Mouse (Mus musculus) lung, adult 2 months (tissue): ENCODE measurements at regions not wholly inside any gene's neighbourhood (a gene's known extent, or its start where the extent isn't known, plus 50 kb on each side); places are given as distances from the start of the nearest gene placed in this dataset.

Experiments used
- DNase-seq: peaks from one replicate; pipeline ENCODE4 v3.0.0; 2022
- H3K4me1 ChIP-seq: fragments of 200-500 bp; 2 replicates; pipeline ENCODE4 v1.6.1; 2011; ENCODE audit warnings: low read length; ENCODE audit not compliant: control insufficient read depth, insufficient read depth
- H3K4me3 ChIP-seq: fragments of 200-500 bp; replicated peaks from 2 replicates; pipeline ENCODE3; 2011; ENCODE audit warnings: low read depth, mild to moderate bottlenecking, control low read depth, low read length; ENCODE audit errors: extremely low read depth
- CTCF ChIP-seq: fragments of 200-500 bp; IDR thresholded peaks from 2 replicates; pipeline ENCODE4 v1.5.1; 2011; ENCODE audit warnings: mild to moderate bottlenecking, low read length, control low read depth; ENCODE audit not compliant: insufficient read depth
- POLR2A ChIP-seq: fragments of 200-500 bp; IDR thresholded peaks from 2 replicates; pipeline ENCODE4 v1.6.1; 2011; ENCODE audit warnings: low read depth, mild to moderate bottlenecking, control low read depth, low read length, borderline replicate concordance; ENCODE audit errors: extremely low read depth
- WGBS: fragments of 180-500 bp; shearing (Covaris S2); methylation state at CpG from one replicate; pipeline ENCODE4 v1.1.7; 2018; 5-methylcytosine and 5-hydroxymethylcytosine counted together

DNA sequence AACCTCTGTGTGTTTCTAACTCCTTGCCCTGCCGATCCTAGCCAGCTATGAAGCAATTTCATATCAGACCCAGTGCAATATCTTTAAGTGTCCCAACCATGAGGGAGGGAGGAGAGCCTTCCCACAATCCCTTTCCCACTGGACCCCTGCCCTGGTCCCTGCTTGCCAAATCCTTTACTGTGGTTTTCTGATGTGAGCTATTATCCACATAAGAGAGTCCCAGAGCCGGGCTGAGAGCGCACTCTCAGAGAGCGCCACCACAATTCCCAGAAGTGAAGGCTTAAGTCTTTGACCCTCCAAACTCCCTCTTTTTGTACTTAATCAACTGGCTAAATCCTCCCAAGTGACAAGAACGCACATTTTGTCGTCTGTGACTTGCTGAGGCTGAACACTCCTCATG is 107.4 kb upstream of the Eomes start:
- TF ChIP-seq POLR2A: no peak
- TF ChIP-seq CTCF: no peak
- WGBS: 71% methylated on average over 6 of the region's 6 CpGs
- no peak for DNase-seq
- Histone ChIP-seq H3K4me1 (no peaks in the 10 kb centered on the region), H3K4me3 (no peak overlapping the region)

- no peak for TF ChIP-seq CTCF
- TF ChIP-seq POLR2A: no peak
- WGBS: 76% methylated on average over 5 of the region's 5 CpGs
- Histone ChIP-seq H3K4me1 (no peaks in the 10 kb centered on the region), H3K4me3 (no peak overlapping the region)
- no peak for DNase-seq
These were observed 103.3 kb upstream of the Eomes start for GRCm38 (mm10) chr9:118374680-118375079.

- TF ChIP-seq POLR2A: no peak
- no peak for TF ChIP-seq CTCF
- 19% methylated on average over 6 of the region's 6 CpGs for WGBS
- DNase-seq: no peak
- Histone ChIP-seq H3K4me3 (no peak overlapping the region), H3K4me1 (no peaks in the 10 kb centered on the region)
These were observed 99.0 kb upstream of the Eomes start for GRCm38 (mm10) chr9:118379055-118379454.

DNA sequence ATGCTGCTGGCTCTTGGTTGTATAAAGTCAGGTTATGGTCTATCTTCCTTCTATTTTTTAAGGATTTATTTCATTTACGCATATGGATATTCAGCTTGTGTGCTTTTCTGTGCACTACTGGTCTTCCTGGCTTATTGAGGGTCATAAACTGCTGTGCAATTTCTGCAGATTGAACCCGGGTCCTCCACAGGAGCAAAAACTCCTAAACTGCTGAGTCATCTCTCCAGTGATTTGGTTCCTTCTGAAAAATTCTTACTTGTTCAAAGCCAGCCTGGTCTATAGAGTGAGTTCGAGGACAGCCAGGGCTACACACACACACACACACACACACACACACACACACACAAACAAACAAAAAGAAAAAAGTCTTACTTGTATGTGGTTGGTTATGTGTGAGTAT is 95.5 kb upstream of the Eomes start:
- WGBS: 83% methylated on average over 3 of the region's 3 CpGs

GRCm38 (mm10) chr9:118384610-118385009 is 93.4 kb upstream of the Eomes start:
- Histone ChIP-seq H3K4me1 (no peaks in the 10 kb centered on the region; the same call in 1 of the 2 replicates), H3K4me3 (no peak overlapping the region)
- DNase-seq: no peak
- no peak for TF ChIP-seq POLR2A
- no peak for TF ChIP-seq CTCF
- 4% methylated on average over 2 of the region's 2 CpGs for WGBS

More for the DNA sequence above, 95.5 kb upstream of the Eomes start:
- TF ChIP-seq POLR2A: no peak
- TF ChIP-seq CTCF: no peak
- H3K4me1 ChIP-seq: no peaks in the 10 kb centered on the region
- no peak for DNase-seq
- H3K4me3 ChIP-seq: no peak overlapping the region

DNA sequence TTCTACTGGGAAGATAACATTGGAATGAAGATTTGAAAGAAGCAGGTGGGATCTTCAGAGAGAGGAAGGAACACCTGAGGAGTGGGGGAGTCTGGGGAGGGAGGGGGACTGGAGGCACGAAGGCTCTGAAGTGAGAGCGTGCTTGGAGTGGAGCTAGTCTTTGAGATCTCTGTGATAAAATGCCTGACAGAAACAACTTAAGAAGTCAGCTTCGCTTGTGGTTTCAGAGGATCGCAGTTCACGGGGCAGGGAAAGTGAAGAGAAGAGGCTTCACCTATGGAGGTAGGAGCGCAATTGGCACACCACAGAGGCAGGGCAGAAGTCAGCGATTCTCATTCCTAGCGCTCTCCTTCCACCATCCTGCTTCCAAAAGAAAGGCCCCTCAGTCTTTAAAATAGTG is 90.4 kb upstream of the Eomes start:
- Histone ChIP-seq H3K4me1 (no peaks in the 10 kb centered on the region; the same call in 1 of the 2 replicates), H3K4me3 (no peak overlapping the region)
- DNase-seq: no peak
- WGBS: 43% methylated on average over 8 of the region's 8 CpGs
- TF ChIP-seq CTCF (no peak), POLR2A (no peak)

DNA sequence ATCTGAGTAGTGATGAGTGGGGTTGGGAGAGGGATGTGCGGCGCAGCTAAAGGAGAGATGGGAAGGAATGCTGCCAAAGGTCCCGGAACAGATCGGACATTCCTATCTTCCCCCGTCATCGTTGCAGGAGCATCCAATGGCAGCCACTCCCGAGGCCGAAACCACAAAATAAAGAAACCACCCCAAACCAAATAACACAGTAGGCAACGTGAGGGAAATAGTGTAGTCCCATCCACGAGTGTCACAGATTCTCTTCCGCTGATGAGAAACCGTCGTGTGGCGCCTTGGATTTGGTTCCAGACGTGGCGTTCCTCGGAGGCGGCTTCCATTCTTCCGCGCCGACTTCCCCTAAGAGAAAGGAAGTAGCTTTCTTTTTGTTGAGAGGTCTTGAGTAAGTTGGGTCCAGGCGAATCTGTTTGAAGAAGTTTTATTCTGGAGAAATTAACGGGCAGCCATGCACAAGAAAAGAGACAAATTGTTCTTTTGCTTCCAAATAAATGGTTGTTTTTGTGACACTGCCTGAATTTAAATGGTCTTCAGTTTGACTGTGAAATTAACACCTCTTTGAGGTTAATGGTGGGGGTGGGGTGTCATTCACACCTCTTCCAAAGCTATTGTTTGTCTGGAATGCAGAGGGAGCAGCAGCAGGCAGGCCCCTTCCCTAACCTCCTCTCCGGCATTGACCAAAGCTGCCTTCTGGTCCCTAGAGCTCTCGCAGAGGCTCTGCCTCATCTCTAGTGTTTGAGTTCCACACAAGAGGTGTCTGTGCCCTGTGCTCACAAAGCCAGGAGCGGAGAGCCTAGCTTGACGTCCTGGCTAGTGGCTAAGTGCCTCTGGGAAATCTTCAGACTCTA is 88.3 kb upstream of the Eomes start:
- no peak for TF ChIP-seq CTCF
- TF ChIP-seq POLR2A: no peak
- H3K4me3 ChIP-seq: peak overlapping the region; percentile 32

GRCm38 (mm10) chr9:118390679-118391078 is 87.3 kb upstream of the Eomes start:
- DNase-seq: no peak
- Histone ChIP-seq H3K4me3 (no peak overlapping the region), H3K4me1 (no peaks in the 10 kb centered on the region; the same call in 1 of the 2 replicates)
- no peak for TF ChIP-seq POLR2A
- no peak for TF ChIP-seq CTCF
- WGBS: 51% methylated on average over 3 of the region's 3 CpGs

More for the DNA sequence above, 88.3 kb upstream of the Eomes start:
- H3K4me1 ChIP-seq: no peaks in the 10 kb centered on the region; the same call in 1 of the 2 replicates
- WGBS: 12% methylated on average over 27 of the region's 27 CpGs
- DNase-seq: no peak

- TF ChIP-seq CTCF (no peak), POLR2A (no peak)
- no peaks in the 10 kb centered on the region; the same call in 1 of the 2 replicates for H3K4me1 ChIP-seq
- no peak for DNase-seq
- H3K4me3 ChIP-seq: no peak overlapping the region
- WGBS: 71% methylated on average over 7 of the region's 7 CpGs
These were observed 86.3 kb upstream of the Eomes start for GRCm38 (mm10) chr9:118391715-118392114.

- H3K4me3 ChIP-seq: no peak overlapping the region
- TF ChIP-seq CTCF (no peak), POLR2A (no peak)
- no peak for DNase-seq
- H3K4me1 ChIP-seq: no peaks in the 10 kb centered on the region; the same call in 1 of the 2 replicates
- WGBS: 60% methylated on average over 1 of the region's 1 CpGs
These were observed 85.2 kb upstream of the Eomes start for GRCm38 (mm10) chr9:118392796-118393195.

- no peak for TF ChIP-seq CTCF
- no peak for TF ChIP-seq POLR2A
- DNase-seq: no peak
These were observed 84.4 kb upstream of the Eomes start for GRCm38 (mm10) chr9:118393567-118393966.

More at GRCm38 (mm10) chr9:118393567-118393966, 84.4 kb upstream of the Eomes start:
- no peaks in the 10 kb centered on the region; the same call in 1 of the 2 replicates for H3K4me1 ChIP-seq
- H3K4me3 ChIP-seq: no peak overlapping the region
- 42% methylated on average over 4 of the region's 4 CpGs for WGBS
